Mouse (Mus musculus) T-helper 1 cell (primary cell): ENCODE results near the gene Cobl.

Experiments used
- in situ Hi-C: fragments of 300-600 bp; cut with MboI, MseI; formaldehyde crosslinking; loops from one replicate; pipeline ENCODE4 v1.15.1; 2025; ENCODE audit warnings: high pct_unique_total_duplicates

The Cobl gene

DNA sequence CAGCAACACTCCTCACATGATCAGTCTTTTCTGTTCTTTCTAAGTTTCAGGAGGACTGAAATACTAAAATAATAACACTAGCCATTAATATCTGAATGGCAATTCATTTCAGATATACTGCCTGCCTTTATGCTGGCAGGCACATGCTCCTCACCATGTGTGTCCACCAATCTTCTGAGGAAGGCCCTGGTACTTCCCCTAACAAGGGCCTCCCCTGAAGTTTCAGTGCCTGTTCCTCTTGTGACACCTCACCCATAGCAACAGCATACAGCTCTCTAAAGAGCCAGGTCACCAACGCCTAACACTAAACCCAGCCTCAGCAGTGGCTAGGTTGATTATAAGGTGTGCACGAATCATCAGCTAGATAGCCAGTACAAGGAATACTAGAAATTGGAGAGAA, 20.5 kb downstream of the Cobl start:
- in situ Hi-C loops: no loop called here

DNA sequence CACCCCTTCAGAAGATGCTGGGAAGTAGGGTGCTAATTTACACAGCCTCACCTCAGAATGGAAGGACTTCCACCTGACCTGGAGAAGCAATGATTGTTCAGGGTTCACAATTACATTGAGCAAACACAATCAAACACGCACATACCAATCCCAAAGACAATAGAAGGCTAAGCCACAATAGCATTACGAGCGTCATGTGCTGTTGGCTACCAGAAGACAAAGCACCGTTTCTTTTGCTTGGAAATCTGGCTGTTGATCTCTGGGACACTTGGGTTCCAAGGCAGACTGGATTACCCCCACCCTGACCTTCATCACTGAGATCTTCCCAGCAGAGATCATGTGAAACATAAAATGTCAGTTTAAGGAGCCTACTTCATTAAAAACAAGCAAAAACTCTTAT, 21.1 kb downstream of the Cobl start:
- in situ Hi-C loops: no loop called here

DNA sequence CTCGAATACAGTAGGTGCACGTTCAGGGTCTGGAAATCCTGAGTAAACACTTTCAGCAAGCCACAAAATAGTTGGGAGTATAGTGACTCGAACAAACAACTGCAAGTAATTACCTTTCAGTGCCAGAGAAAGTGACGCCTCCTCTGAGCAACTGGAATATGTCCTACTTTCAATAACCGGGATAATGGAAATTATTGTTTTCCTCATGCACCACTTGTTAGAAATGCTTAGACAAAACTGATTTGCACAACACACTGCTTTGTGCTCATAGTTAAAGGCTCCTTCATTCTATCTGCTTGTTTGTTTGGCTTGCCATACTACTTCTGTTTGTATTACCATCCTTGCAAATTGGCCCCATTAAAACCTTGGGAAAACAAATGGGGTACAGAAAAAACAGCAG, 21.6 kb downstream of the Cobl start:
- in situ Hi-C loops: no loop called here

DNA sequence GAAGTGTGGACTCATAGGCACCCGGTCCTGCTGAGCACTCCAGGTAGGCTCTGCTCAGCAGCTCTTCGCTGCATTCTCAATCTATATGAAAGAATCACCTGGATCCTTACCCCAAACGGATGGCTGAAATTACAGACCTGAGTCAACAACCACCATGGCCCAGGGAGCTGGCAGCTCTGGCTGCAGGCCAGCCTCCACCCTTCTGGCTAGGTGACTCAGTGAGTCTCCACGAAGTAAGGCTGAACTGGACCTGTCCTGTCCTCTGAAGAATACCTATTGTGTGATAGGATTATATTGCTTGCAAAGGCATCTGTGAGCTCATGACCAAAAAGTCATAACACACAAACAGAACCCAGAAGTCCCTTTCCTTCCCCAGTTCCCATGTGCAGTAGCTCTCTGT, 22.5 kb downstream of the Cobl start:
- in situ Hi-C loops: no loop called here

DNA sequence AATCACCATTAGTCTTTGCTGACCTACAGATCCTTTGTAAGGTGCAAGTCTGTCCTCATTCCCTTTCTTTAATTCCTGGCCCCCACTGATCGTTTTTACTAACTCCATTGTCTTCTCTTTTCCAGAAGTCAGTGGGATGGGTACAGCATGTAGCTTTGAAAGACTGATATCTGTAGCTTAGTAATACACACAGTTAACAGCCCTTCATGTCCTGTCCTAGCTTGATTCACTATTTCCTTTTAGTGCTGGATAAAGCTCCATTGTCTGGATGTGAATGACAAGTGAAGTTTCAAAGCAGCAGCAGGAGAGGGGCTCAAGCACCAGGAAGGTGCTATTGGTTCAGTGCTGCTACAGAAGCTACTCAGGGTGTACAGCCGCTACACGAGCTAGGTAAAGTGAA, 28.9 kb downstream of the Cobl start:
- in situ Hi-C loops: no loop called here

DNA sequence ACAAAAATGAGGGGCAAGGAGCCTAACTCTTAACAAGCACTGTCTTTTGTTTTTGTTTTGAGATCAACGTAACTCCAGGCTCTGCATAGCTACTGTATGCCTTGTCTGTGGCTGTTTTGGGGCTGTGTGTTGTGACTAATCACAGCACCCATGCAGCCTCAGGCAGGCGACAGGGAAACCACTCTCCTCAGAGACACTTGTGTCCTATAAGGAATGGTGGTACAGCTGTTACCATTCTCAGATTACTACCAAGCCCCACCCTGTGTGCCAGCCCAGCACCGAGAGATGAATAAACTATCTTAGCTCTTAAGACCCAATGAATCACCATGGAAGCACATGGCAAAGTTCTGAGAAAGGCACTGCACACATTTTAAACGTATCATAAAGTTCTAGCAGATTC, 29.7 kb downstream of the Cobl start:
- in situ Hi-C loops: no loop called here

DNA sequence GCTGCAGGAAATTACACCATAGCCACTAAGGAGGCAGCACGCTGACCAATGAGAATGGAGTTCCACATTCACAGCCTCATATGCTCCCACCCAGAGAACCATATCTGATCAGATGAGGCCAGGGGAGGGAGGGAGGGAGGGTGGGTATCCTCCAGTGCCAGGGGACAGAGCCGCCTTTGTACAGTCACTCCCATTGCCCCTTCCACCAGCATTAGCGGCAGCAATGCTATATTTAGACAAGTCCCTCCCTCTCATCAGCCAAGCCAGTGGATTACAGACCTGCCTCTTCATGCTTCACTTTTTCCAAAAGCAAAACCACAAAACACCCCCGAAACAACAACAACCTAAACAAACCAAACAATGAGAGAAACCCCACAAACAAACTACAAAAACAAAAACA, 30.2 kb downstream of the Cobl start:
- in situ Hi-C loops: no loop called here

DNA sequence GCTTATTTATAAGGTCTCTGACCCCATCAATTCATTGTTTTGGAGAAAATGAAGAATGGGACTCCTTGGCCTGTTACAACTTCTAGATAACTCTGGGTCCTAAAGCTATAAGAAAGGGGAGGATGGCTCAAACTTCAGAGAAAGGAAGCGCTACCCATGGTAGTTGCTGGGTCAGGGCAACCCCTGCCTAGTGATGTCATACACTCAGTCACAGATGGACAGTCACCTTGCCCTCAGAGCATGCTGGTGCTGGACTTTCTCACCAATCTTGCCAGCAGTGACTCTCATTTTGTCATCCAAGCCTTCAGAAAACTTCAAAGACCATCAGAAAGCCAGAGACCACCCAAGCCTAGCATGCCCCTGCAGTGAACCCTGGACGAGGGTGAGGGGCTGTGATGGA, 32.8 kb downstream of the Cobl start:
- in situ Hi-C loops: no loop called here

DNA sequence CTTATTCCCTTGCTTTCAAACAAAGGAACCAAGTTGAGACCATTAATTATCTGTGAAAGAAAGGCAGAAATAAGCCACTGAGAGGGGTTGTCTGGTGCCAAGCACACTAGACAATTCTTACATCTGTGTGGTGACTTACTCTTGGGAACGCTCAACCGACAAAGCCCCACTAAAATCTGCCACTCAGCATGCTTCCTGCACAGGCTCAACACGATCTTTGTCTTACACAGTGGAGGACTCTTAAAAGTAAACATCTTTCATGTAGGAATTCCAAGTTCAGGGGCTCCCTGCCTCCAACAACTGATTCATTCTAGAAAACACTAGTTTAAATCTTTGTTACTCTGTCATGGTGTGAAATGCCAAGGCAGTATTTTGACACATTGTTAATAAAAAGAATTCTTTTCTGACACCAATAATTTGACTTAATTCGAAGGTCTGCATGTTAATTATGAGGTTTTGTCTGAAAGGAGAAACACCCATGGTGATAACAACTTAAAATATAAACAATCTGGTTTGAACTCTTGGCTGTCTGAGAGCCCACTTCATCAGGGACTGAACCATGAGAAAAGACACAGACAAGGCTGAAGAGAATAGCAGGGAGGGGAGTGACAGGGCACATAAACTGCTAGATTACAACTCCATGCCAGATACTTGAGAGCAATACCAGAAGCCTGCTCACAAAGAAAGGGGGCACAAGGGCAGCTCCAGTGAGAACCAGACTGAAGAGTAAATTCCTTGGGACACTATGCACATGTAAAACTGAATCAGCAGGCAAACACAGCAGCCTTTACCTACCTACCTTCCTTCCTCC, 34.3 kb downstream of the Cobl start:
- in situ Hi-C loops: no loop called here

DNA sequence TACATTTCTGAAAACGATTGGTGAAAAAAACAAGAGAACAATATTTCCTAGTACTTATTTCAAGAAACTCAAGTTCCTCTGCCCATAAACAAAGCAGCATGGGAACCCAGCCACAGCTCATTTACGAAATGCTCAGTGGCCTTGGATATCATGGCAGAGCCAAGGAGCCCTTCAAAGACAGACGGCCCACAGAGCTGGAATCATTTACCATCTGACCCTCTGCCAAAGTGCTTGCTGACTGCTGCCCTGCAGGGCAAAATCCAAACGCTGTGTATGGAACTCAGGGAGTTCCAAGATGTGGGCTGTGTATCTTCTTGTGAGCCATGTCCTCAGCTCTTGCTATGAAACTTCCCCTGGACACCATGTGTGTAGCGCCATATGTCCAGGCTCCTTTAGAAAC, 38.0 kb downstream of the Cobl start:
- in situ Hi-C loops: no loop called here

DNA sequence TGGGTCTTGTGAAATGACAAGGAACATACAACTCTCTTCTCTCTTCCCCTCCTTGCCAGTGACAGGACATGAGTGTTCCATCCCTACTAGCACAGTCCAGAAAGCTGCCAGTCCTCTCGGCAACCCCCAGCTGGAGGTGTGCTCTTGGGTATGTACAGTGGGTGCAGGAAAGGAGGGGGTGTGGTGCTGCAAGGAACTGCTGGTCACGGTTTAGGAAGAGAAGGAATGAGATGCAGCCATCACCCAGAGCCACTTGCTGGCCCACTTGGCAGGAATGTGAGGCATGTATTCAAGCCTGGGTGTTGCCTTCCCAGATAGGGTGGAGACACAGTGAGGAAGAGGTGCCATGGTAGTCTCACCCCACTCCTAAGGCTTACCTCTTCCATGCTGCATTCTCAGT, 40.6 kb downstream of the Cobl start:
- in situ Hi-C loops: no loop called here

DNA sequence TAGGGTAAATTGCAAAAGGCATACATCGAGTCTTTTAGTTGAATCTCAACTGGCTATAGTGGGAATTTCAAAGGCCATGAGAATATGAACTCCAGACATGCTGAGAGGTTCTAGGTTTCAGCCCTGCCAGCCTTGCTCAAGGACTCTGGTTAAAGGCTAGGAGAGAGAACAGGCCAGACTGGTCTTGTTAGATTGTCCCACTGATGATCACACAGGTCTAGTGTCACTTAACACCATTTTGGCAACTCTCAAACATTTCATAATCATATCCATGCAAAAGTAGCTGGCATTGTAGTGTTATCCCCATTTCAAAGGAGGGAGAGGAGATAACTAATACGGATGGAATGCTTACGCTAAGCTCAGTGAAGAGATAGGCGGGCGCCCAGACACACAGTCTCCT, 43.6 kb downstream of the Cobl start:
- in situ Hi-C loops: no loop called here

DNA sequence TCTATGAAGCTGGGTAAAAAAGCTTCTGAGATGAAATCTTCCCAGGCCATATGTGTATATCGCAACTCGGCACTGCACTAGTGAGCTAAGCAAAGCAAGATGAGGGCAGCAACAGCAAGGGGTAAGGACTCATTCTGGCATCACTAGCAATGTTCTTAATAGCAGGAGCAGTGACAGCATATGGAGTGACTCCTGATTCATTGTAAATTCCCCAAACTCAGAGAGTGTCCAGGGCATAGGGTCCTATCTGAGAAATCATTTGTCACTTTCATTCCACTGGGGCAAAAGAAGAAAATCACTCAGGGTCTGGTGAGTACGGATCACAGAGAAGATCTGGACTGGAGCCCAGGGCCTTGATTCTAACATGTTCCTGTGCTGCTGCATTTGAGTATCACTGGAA, 44.6 kb downstream of the Cobl start:
- in situ Hi-C loops: no loop called here

DNA sequence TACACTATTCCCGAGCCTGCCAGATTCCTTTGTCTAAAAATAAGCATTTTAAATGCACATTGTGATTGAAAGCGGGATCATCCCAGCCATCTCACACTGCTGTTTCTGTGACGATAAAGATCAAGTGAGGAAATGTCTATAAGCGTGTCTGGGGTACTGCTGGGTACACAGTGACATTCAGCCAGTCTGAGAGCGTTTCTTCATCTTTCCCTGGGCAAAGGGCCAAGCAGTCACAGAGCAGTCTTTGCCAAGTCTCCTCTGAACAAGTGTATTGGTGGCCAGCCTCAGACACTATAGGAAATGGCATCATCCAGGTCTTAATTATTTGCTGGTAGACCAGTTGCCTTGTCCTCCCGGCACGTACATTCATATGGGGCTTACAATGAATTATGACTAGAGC, 47.9 kb downstream of the Cobl start:
- in situ Hi-C loops: no loop called here

DNA sequence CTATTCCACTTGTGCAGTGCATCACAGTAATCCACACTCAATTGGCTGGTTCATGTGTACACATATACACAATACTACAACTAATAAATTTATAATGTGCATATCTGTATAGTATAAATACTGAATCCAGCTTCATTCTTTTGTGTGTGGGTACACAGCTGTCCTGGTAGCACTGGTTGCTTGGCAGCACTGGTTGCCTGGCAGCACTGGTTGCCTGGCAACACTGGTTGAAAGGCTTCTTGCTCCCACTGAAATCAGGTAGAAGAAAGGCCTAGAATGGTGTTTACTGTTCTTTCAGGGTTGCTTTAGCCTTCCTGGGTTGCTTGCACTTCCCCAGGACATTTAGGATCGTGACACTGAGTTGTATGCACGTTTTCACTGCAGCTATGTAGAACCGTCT, 49.4 kb downstream of the Cobl start:
- in situ Hi-C loops: no loop called here

DNA sequence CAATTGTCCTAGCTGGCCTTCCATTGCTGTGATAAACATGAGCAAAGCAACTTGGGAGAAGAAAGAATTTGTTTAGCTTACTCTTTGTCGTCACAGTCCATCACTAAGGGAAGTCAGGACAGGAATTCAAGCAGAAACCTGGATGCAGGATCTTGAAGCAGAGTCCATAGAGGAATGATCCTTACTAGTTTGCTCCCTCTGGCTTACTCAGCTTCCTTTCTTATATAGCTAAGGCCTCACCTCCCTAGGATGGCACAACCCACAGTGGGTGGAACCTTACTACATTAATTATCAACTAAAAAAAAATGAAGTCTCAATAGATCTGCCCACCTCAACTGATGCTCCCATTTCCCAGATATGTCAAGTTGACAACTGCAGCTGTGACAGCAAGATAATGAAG, 52.8 kb downstream of the Cobl start:
- in situ Hi-C loops: no loop called here

DNA sequence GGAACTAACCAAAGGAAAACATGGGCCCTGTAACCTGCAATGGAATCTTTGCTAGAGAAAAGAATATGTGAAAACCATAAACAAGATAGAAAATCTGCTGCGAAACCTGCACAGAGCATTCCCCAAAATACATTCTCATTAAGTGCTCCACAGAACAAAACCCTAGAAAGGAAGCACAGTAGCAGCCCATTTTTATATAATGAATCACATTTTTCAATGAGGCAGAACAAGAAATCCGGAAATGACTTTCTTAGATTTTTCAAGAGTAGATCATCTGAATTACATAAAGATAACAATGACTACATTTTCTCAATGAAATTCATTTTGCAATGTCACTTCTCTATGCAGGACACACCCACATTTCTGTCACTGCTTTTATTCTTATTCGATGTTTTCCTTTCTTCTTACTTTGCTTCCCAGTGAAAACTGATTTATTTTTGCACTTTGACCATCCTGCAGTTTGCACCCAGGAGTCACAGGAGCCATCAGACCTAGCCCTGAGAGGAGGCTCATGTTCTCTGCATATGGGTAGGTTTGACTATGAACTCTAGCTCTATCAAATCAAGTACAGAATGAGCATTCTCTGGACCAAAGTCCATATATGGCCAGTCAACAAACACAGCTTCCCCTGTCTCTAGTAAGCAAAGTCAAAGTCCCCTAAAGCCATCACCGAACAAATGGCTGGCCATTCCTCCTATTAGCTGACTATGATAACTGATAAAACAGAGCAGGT, 53.5 kb downstream of the Cobl start:
- in situ Hi-C loops: no loop called here

DNA sequence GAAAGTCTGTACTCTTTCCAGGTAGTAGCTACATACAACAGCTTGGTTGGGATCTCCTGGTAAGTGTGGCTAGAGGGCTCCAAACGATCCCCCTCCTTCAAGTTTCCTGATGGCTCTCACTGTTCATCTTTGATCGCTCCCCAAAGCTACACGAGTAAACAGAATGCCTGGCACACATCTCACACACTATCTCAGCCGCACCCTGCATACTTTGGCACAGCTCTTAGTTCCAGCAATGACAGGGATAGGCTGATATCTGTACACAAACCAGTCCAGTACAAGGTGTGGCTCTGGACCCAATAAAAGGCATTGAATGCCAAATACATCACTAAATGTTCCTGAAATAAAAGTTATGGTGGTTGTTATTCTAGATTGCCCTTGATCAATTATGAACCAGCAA, 55.3 kb downstream of the Cobl start:
- in situ Hi-C loops: no loop called here

DNA sequence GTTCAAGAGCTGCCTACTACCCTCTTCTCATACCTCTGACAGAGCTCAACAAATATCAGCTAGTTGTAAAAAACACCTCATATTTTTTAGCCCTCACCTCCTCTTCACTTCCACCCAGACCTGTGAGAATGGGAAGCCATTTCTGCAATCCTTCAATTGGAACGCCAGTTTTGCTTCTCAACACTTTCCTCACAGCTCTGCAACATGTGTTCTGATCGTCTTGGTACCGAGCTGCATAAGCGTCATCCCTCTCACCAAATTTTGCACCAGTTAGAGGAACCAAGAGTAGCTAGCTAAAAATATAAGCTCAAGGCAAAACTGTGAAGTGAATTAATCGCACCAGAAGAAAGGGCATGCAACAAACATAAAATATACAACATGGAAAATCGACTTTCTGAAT, 56.9 kb downstream of the Cobl start:
- in situ Hi-C loops: no loop called here

DNA sequence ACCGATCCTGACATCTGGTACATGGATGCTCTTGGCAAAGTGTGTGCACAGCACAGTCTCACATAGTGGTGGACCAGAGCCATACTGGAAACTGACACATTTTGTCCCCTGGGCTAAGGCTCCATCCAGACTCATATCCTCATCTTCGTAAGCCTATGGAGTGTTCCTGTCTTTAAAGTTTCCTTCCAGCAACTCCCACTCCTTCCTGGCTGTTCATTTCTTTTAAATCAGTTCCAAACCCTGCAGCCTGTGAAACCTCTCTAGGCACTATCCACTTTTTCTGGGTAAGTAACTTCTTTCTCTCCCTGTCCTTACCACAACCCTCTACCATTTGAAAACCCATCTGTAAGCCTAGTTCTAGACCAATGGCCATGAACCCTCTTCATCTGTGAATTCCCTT, 64.9 kb downstream of the Cobl start:
- in situ Hi-C loops: no loop called here

DNA sequence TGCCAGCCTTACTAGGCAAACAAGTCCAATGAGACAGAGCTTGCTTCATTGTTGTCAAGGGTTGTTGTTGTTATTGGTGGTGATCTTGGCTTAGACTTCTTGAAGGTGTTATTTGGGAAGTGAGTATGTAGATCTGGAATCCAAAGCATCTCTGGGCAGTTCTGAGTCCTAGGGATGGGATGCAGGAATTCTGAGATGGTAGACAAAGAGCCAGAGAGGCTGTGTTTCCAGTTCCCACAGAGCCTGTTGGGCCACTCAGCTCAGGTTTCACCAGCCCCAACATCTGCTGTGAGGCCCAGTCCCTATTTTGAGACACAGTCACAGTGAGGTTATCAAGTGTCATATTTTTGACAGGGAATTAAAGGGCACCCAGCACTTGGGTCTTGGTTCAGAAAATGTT, 68.6 kb downstream of the Cobl start:
- in situ Hi-C loops: no loop called here

DNA sequence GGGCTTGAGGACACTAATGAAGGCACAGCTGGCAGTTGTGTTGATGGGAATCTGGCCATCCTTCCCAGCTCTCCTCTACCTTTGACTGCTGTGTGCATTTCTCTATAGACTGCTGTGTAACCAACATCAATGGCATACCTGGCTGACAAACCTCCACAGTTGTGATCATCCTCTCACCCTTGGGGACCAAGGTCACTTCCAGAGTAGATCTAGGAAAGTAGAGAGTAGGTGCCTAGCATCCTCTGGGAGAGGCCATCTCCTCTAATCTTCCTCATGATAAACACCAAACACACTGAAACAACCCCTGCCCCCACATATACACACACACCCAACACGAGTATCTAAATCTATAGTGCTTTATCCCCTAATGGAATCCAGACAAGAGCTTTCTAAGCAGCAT, 70.1 kb downstream of the Cobl start:
- in situ Hi-C loops: no loop called here

DNA sequence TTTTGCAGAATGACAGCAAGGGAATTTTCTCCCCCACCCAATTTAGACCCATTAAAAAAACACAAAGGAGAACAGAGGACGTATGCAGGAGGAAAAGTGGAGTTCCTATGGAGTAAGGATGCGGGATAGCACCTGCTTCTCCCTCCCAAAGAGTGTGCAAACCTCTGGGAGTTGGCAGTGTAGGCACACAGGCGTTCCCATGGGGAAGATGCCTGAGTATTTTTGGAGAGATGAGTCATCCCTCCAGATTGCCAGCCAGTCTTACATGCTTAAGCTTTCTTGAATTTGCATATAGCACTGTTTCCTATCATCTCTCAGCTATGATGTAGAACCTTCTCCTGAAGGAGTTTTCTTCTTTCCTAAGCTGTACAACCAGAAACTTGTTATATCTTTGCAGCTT, 70.6 kb downstream of the Cobl start:
- in situ Hi-C loops: no loop called here
